Mouse (Mus musculus) midbrain, embryonic 16.5 days (tissue): ENCODE results near the gene Ak5. TPM values are rescaled to one million over a fixed set of nuclear protein-coding genes. Genes with fewer than 3 reads are reported as not detected.
"Not testable (repeated sequence)": the region's sequence is repeated elsewhere in the genome, so short reads cannot be mapped to it uniquely, and the experiment has no call there.

Experiments used
- ATAC-seq: fragments of 200-750 bp; cut with Nextera tagmentation; 2 replicates; pipeline ENCODE4 v1.8.0; 2017; ENCODE audit warnings: moderate TSS enrichment
- H3K27ac ChIP-seq: fragments of 300-500 bp; sonication (generic); 2 replicates; pipeline ENCODE4 v1.5.1; 2014; ENCODE audit warnings: mild to moderate bottlenecking, low read length, mixed read lengths
- H3K27me3 ChIP-seq: fragments of 300-500 bp; sonication (generic); 2 replicates; pipeline ENCODE4 v1.6.1; 2014; ENCODE audit warnings: low read depth, low read length, mixed read lengths; ENCODE audit not compliant: control insufficient read depth, insufficient read depth
- H3K36me3 ChIP-seq: fragments of 300-500 bp; sonication (generic); 2 replicates; pipeline ENCODE4 v1.6.1; 2014; ENCODE audit warnings: mild to moderate bottlenecking, low read length, moderate library complexity, mixed read lengths; ENCODE audit not compliant: control insufficient read depth, insufficient read depth
- H3K4me1 ChIP-seq: fragments of 300-500 bp; sonication (generic); 2 replicates; pipeline ENCODE4 v1.6.1; 2014; ENCODE audit warnings: mild to moderate bottlenecking, low read length, mixed read lengths; ENCODE audit not compliant: control insufficient read depth, insufficient read depth
- H3K4me2 ChIP-seq: fragments of 300-500 bp; sonication (generic); 2 replicates; pipeline ENCODE4 v1.6.1; 2014; ENCODE audit warnings: mild to moderate bottlenecking, low read length, mixed read lengths
- H3K4me3 ChIP-seq: fragments of 300-500 bp; sonication (generic); 2 replicates; pipeline ENCODE4 v1.5.1; 2014; ENCODE audit warnings: low read depth, mild to moderate bottlenecking, low read length, moderate library complexity, mixed read lengths
- H3K9ac ChIP-seq: fragments of 300-500 bp; sonication (generic); 2 replicates; pipeline ENCODE4 v1.6.1; 2014; ENCODE audit warnings: low read depth, low read length, mixed read lengths
- H3K9me3 ChIP-seq: fragments of 300-500 bp; sonication (generic); replicated peaks from 2 replicates; pipeline ENCODE4 v1.6.1; 2014; ENCODE audit warnings: mild to moderate bottlenecking, low read length, mixed read lengths; ENCODE audit not compliant: control insufficient read depth, poor library complexity, severe bottlenecking
- WGBS: fragments of 180-500 bp; shearing (Covaris S2); extraction: QIAGEN DNeasy Blood & Tissue Kit; methylation state at CpG from one replicate; pipeline ENCODE4 v1.1.7; 2014; 5-methylcytosine and 5-hydroxymethylcytosine counted together
- polyA plus RNA-seq: library from polyadenylated mRNA; unstranded; fragments of >200 nt; fragmentation: Nextera tagmentation; extraction: Ambion mirVana; gene quantifications from 2 replicates; pipeline ENCODE4 v1.2.1, GENCODE M21; 2015

The Ak5 gene
- polyA plus RNA-seq, 1 experiment from 2014 or later = 20.9 TPM

DNA sequence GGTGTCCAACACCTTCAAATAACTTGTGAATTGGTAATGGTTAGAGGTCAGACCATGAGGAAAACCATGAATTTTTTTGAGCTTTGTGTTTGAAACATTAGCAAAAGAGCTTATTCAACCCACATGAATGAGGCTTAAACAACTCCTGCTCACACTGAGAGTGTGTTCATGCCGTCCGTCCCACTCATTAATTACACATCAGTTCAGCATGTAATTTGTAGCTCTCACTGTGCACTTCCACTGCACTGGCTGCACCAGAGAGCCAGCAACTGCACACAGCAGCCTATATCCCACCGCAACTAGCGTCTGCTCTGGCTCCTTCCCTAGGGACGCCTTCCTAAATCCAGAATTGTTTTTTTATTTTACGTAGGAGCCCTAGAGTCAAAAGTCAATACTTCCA lies 68.5 kb downstream of the Ak5 start:
- no peaks in the 10 kb centered on the region for H3K36me3 ChIP-seq

GRCm38 (mm10) chr3:152596406-152597050 lies 71.6 kb downstream of the Ak5 start:
- Histone ChIP-seq H3K4me2 (no peak overlapping the region), H3K27ac (no peak overlapping the region), H3K36me3 (no peaks in the 10 kb centered on the region), H3K27me3 (no peaks in the 10 kb centered on the region), H3K4me3 (no peak overlapping the region), H3K9me3 (no peaks in the 10 kb centered on the region), H3K4me1 (no peaks in the 10 kb centered on the region), H3K9ac (no peak overlapping the region)
- no peak for ATAC-seq
- 90% methylated on average over 7 of the region's 7 CpGs for WGBS

More for the DNA sequence above, 68.5 kb downstream of the Ak5 start:
- H3K27me3 ChIP-seq = no peaks in the 10 kb centered on the region
- H3K27ac ChIP-seq = no peak overlapping the region
- H3K4me3 ChIP-seq = no peak overlapping the region
- no peaks in the 10 kb centered on the region for H3K4me1 ChIP-seq
- no peaks in the 10 kb centered on the region for H3K9me3 ChIP-seq
- ATAC-seq = no peak
- WGBS = 49% methylated on average over 6 of the region's 6 CpGs
- H3K9ac ChIP-seq = no peak overlapping the region
- H3K4me2 ChIP-seq = no peak overlapping the region

DNA sequence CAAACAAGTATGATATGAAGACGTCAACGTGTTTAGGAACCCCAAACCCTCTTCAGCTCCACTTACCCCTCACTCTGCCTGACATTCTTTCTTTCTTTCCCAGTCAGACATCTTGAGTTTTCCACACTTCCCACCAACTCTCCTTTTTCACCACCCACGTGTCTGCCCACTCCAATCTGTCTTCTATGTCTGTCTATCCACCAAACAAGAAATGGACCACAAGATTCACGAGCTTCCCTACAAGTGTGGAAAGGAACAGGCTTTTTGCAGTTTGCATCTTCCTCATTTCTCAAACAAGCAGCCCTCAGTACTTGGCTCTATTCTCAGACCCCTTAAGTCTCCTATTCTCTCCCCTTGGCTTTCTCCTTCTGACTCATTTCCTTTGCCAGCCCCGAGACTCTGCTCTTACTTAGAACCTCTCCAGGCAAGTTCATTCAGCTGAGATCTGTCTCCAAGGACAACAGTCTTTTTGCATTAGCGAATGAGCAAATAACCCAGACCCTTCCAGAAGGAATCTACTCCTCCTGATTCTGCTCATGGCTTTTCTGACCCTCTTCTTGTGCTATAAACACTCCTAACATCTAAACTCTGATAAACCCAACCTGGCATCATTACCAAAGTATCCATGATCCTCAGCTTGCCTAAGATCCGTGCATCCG lies 75.3 kb downstream of the Ak5 start:
- Histone ChIP-seq H3K27ac (no peak overlapping the region), H3K27me3 (no peaks in the 10 kb centered on the region), H3K9me3 (no peaks in the 10 kb centered on the region), H3K4me2 (no peak overlapping the region), H3K9ac (no peak overlapping the region), H3K4me1 (no peaks in the 10 kb centered on the region), H3K4me3 (no peak overlapping the region), H3K36me3 (no peaks in the 10 kb centered on the region)
- 74% methylated on average over 8 of the region's 8 CpGs for WGBS
- ATAC-seq = no peak

DNA sequence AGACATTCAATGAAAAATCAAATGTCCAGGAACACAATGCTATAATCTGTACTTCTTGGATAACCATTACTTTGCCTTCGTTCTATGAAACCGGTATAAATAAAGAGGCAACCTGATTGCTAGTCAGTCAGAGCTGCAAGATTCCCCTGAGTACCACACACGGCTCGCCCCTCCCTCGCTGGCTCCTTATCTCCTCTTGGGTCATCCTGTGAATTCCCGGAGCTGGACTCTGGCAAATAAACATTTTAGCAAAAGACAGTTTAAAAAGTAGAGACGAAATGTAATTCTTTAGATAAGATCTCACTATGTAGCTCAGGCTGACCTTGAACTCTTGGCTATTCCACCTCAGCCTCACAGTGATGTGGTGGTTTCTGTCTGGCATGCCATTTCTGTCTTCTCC lies 77.7 kb downstream of the Ak5 start:
- Histone ChIP-seq H3K4me1 (no peaks in the 10 kb centered on the region), H3K4me3 (no peak overlapping the region), H3K9ac (no peak overlapping the region), H3K36me3 (no peaks in the 10 kb centered on the region), H3K27me3 (no peaks in the 10 kb centered on the region), H3K4me2 (no peak overlapping the region), H3K9me3 (no peaks in the 10 kb centered on the region), H3K27ac (no peak overlapping the region)
- no peak for ATAC-seq
- 83% methylated on average over 7 of the region's 7 CpGs for WGBS

DNA sequence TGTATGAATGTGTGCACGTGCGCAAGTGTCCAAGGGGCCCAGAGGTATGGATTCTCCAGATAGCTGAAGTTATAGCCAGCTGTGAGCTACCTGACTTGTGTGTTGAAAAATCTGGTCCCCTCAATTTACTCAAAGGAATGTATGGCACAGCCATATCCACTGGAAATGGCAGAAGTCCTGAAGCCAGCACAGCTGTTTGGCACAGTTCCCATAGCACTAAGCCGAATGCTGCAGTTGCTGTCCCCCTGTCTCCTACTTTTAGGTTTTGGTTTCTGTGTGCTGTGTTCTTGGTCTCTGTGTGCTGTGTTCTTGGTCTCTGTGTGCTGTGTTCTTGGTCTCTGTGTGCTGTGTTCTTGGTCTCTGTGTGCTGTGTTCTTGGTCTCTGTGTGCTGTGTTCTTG lies 79.1 kb downstream of the Ak5 start:
- H3K27ac ChIP-seq, H3K9ac ChIP-seq, H3K4me3 ChIP-seq, H3K4me1 ChIP-seq, H3K4me2 ChIP-seq, H3K27me3 ChIP-seq, ATAC-seq, H3K9me3 ChIP-seq, H3K36me3 ChIP-seq: not testable (repeated sequence)
- WGBS = 90% methylated on average over 3 of the region's 3 CpGs

DNA sequence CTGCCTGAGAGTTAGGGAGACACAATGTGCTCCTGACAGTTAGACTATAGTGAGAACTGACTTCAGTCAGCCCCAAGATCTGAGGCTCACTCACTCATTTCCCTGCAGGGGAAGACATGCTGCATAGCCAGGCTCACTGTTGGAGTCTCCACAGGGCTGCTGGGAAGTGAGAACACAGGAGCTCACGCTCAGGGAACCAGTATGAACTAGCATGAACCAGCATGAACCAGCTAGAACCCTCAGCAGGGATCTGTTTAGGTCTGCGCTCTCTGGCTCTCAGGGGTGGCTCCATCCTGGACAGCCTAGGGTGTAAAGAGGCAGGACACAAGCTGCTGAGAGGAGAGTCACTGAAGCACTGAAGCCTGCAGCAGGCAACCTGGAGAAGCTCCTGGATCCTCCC lies 81.2 kb downstream of the Ak5 start:
- no peak overlapping the region for H3K27ac ChIP-seq
- H3K4me2 ChIP-seq = no peak overlapping the region
- no peak overlapping the region for H3K9ac ChIP-seq
- ATAC-seq = no peak
- WGBS = 72% methylated on average over 2 of the region's 2 CpGs
- H3K4me3 ChIP-seq = no peak overlapping the region
- no peaks in the 10 kb centered on the region for H3K4me1 ChIP-seq
- no peaks in the 10 kb centered on the region for H3K36me3 ChIP-seq
- no peaks in the 10 kb centered on the region for H3K27me3 ChIP-seq
- no peaks in the 10 kb centered on the region for H3K9me3 ChIP-seq

DNA sequence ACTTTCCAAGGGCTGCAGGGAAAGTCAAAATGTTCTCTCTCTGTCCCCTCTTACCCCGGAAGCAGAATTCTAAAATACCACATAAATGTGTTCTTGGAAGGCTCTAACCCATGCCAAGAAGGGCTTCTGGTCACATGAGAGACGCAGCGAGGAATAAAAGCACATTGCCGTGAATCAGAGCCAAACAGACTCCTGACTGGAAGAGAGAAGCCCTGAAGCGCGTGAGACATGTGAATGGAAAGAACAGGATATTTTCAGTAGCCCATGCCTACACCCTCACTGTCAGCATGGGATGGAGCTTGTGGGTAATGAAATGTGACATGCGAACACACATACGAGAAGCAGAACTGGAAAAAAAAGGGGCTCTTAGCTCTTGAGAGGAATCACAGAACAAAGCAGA lies 82.0 kb downstream of the Ak5 start:
- H3K27me3 ChIP-seq = no peaks in the 10 kb centered on the region
- no peaks in the 10 kb centered on the region for H3K36me3 ChIP-seq
- H3K9me3 ChIP-seq = no peaks in the 10 kb centered on the region
- no peaks in the 10 kb centered on the region for H3K4me1 ChIP-seq
- no peak overlapping the region for H3K27ac ChIP-seq
- ATAC-seq = no peak
- 83% methylated on average over 8 of the region's 8 CpGs for WGBS
- no peak overlapping the region for H3K4me2 ChIP-seq
- no peak overlapping the region for H3K4me3 ChIP-seq
- no peak overlapping the region for H3K9ac ChIP-seq

DNA sequence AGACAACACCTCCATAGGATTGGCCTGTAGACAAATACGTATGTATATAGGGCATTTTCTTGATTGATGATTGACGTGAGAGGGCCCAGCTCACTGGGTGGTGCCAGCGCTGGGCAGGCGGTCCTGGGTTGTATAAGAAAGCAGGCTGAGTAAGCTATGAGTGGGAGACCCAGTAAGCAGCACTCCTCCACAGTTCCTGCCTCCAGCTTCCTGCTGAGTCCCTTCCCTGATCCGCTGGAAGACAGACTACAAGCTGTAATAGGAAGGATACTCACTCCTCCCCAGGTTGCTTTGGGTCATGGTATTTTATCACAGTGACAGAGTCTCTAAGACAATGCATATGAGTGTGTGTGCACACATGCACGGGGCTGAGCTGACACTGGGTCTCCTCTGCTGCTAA lies 82.6 kb downstream of the Ak5 start:
- no peaks in the 10 kb centered on the region for H3K36me3 ChIP-seq
- H3K27ac ChIP-seq = no peak overlapping the region
- WGBS = 82% methylated on average over 6 of the region's 6 CpGs
- no peak overlapping the region for H3K9ac ChIP-seq
- H3K4me1 ChIP-seq = no peaks in the 10 kb centered on the region
- no peaks in the 10 kb centered on the region for H3K27me3 ChIP-seq
- H3K9me3 ChIP-seq = no peaks in the 10 kb centered on the region
- H3K4me2 ChIP-seq = no peak overlapping the region
- ATAC-seq = no peak
- H3K4me3 ChIP-seq = no peak overlapping the region

GRCm38 (mm10) chr3:152583033-152583432 lies 85.1 kb downstream of the Ak5 start:
- ATAC-seq = no peak
- H3K27ac ChIP-seq = no peak overlapping the region

More at GRCm38 (mm10) chr3:152583033-152583432, 85.1 kb downstream of the Ak5 start:
- no peak overlapping the region for H3K9ac ChIP-seq
- no peaks in the 10 kb centered on the region for H3K9me3 ChIP-seq
- H3K4me2 ChIP-seq = no peak overlapping the region
- no peaks in the 10 kb centered on the region for H3K27me3 ChIP-seq
- no peak overlapping the region for H3K4me3 ChIP-seq
- no peaks in the 10 kb centered on the region for H3K36me3 ChIP-seq
- peaks cover 11% of the 10 kb centered on the region for H3K4me1 ChIP-seq
